Mouse (Mus musculus): ENCODE measurements around the gene Gfpt2. TPM values are rescaled to one million over a fixed set of nuclear protein-coding genes. Genes with fewer than 3 reads are reported as not detected.
"Not testable (repeated sequence)": the region's sequence is repeated elsewhere in the genome, so short reads cannot be mapped to it uniquely, and the experiment has no call there.

Gene Gfpt2
- polyA plus RNA-seq, 1 experiment = 0.48 TPM

DNA sequence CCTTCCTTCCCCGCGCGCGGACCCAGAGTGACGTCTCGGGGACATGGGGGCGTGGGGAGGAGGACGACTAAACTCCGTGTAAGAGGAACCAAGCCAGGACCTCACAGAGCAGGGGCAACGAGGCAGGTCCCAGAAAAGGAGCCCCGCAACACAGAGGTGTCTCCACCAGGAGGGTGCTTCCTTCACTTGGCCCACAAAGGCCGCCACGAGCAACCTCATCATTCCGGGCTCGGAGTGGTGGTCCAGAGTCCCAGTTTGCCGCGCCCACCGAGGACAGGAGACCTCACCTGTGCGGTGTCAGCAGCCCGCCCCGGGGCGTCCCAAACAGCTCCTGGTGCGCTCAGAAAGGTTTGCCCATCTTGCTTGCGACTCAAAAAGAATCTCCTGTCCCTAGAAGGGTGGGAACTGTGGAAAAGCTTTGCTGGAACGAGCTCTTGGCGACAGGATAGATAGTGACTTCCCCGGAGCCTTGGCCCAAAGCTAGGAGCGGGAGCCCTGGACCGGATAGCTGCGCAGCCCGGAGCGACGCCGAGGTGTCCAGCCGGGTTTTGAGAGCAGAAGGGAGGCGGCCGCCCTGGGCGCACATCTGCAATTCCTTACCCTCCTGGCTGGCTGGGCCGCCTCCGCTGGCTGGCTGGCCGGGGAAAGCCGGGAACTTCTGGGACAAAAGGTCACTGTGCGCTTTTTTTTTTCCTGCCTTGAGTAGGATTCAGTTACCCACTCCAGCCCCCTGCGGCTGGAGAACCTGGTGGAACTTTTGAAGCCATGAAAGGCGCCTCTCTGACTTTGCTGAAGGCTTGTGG is 565 bp downstream of the Gfpt2 start:
- H3K36me3 ChIP-seq (ENCODE audit: control insufficient read depth, insufficient read depth, low read length) = no peaks in the 10 kb centered on the region
- H3K27ac ChIP-seq (ENCODE audit: insufficient read depth, low read depth, low read length) = no peak overlapping the region
- H3K4me1 ChIP-seq (ENCODE audit: control insufficient read depth, insufficient read depth, insufficient read length, low read length) = peaks cover 5% of the 10 kb centered on the region
- H3K4me3 ChIP-seq (ENCODE audit: low read depth, low read length) = peak overlapping the region; percentile 55
- TF ChIP-seq POLR2A (IDR thresholded peaks at IDR 0.05; ENCODE audit: low read depth, low read length) = no peak
- no peak for TF ChIP-seq CTCF (IDR thresholded peaks at IDR 0.05; ENCODE audit: extremely low read depth, insufficient read length, insufficient replicate concordance, low read depth, low read length)
- 4% methylated on average over 45 of the region's 45 CpGs for WGBS
- peaks cover 14% of the 10 kb centered on the region for H3K27me3 ChIP-seq (ENCODE audit: control insufficient read depth, insufficient read depth, low read length)

DNA sequence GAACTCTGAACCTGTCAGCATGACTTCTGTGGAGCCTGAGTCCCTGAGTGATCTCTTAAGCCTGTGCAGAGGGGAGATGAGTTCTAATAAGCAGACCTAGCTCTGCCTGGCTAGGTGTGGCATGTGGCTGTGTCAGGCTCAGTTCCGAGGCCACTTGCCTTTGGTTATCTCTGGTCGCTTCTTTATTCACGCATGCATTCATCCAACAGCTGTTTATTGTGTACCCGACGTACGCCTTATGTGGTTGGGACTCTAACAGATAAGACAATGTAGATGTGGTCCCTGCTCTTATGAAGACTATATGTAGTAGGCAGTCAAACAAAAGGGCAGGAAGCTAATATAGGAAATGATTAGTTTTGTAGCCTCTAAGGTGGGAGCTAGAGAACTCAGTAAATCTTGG is 5.0 kb downstream of the Gfpt2 start:
- Histone ChIP-seq H3K27me3 (ENCODE audit: control insufficient read depth, insufficient read depth, low read length) (peaks cover 11% of the 10 kb centered on the region), H3K27ac (ENCODE audit: insufficient read depth, low read depth, low read length) (no peak overlapping the region), H3K4me3 (ENCODE audit: low read depth, low read length) (no peak overlapping the region), H3K4me1 (ENCODE audit: control insufficient read depth, insufficient read depth, insufficient read length, low read length) (peaks cover 5% of the 10 kb centered on the region), H3K36me3 (ENCODE audit: control insufficient read depth, insufficient read depth, low read length) (no peaks in the 10 kb centered on the region)
- WGBS = 73% methylated on average over 6 of the region's 6 CpGs
- TF ChIP-seq CTCF (IDR thresholded peaks at IDR 0.05; ENCODE audit: extremely low read depth, insufficient read length, insufficient replicate concordance, low read depth, low read length) (no peak), POLR2A (IDR thresholded peaks at IDR 0.05; ENCODE audit: low read depth, low read length) (no peak)

DNA sequence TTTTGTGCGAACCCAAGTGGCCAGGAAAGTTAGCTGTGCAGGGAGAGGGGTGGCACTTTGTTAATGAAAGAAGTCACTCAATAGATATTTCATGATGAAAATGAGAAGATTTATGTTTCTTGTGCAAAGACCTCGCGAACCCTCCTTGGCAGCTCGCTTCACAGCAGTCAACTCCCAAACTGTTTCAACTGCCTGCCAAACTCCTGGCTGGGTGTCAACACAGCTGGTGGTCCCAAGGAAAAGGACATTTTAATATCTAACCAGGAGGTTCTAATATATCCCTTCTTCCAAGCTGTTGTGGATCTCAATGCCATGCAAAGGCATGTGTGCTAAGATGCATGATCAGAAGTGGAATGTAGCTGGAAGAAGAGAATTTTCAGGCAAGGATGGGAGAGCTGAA is 7.5 kb downstream of the Gfpt2 start:
- Histone ChIP-seq H3K4me3 (ENCODE audit: low read depth, low read length) (no peak overlapping the region), H3K4me1 (ENCODE audit: control insufficient read depth, insufficient read depth, insufficient read length, low read length) (no peaks in the 10 kb centered on the region), H3K36me3 (ENCODE audit: control insufficient read depth, insufficient read depth, low read length) (no peaks in the 10 kb centered on the region), H3K27me3 (ENCODE audit: control insufficient read depth, insufficient read depth, low read length) (no peaks in the 10 kb centered on the region), H3K27ac (ENCODE audit: insufficient read depth, low read depth, low read length) (no peak overlapping the region)
- 85% methylated on average over 4 of the region's 4 CpGs for WGBS
- TF ChIP-seq POLR2A (IDR thresholded peaks at IDR 0.05; ENCODE audit: low read depth, low read length) = no peak

DNA sequence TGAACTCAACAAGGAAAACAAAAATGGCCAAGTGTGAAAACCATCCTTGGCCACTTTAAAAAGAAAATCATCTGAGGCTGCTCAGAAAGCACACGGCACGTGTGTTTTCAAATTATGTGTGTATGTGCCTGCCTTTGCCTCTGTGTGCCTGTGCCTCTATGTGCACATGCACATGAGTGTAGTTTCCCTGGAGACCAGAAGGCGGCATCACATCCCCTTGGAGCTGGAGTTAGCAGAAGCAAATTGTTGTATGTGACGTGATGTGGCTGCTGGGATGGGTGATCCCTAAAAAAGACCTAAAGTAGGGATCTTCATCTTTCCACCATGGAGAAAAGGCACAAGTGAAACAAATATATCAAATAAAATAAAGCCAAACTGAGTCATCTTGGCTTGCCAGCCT is 9.8 kb downstream of the Gfpt2 start:
- TF ChIP-seq CTCF (IDR thresholded peaks at IDR 0.05; ENCODE audit: extremely low read depth, insufficient read length, insufficient replicate concordance, low read depth, low read length) (no peak), POLR2A (IDR thresholded peaks at IDR 0.05; ENCODE audit: low read depth, low read length) (no peak)
- Histone ChIP-seq H3K27me3 (ENCODE audit: control insufficient read depth, insufficient read depth, low read length) (no peaks in the 10 kb centered on the region), H3K36me3 (ENCODE audit: control insufficient read depth, insufficient read depth, low read length) (no peaks in the 10 kb centered on the region), H3K4me3 (ENCODE audit: low read depth, low read length) (no peak overlapping the region), H3K4me1 (ENCODE audit: control insufficient read depth, insufficient read depth, insufficient read length, low read length) (no peaks in the 10 kb centered on the region), H3K27ac (ENCODE audit: insufficient read depth, low read depth, low read length) (no peak overlapping the region)
- 91% methylated on average over 4 of the region's 4 CpGs for WGBS

DNA sequence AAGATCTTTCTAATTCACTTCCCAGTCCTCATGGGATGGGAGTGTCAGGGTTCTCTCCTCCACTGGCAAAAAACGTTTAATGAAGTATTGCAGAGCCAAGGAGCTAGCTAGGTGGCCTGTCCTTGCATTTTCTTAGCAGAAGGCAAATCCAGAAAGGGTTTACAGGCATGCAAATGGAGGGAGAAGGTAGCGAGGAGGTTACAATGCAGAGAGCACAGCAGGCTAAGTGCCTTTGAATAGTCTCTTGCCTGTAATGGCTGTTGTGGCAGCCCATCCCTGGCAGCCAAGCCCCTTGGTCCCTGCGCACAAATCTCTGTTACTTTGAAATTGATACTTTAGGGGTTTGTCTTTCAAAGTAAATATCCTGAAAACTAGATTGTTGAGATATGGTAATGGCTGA is 12.2 kb downstream of the Gfpt2 start:
- no peak overlapping the region for H3K4me3 ChIP-seq (ENCODE audit: low read depth, low read length)
- H3K36me3 ChIP-seq (ENCODE audit: control insufficient read depth, insufficient read depth, low read length) = no peaks in the 10 kb centered on the region
- no peaks in the 10 kb centered on the region for H3K4me1 ChIP-seq (ENCODE audit: control insufficient read depth, insufficient read depth, insufficient read length, low read length)
- WGBS = 55% methylated on average over 3 of the region's 3 CpGs
- no peak overlapping the region for H3K27ac ChIP-seq (ENCODE audit: insufficient read depth, low read depth, low read length)
- TF ChIP-seq POLR2A (IDR thresholded peaks at IDR 0.05; ENCODE audit: low read depth, low read length) (no peak), CTCF (IDR thresholded peaks at IDR 0.05; ENCODE audit: extremely low read depth, insufficient read length, insufficient replicate concordance, low read depth, low read length) (no peak)
- H3K27me3 ChIP-seq (ENCODE audit: control insufficient read depth, insufficient read depth, low read length) = no peaks in the 10 kb centered on the region

DNA sequence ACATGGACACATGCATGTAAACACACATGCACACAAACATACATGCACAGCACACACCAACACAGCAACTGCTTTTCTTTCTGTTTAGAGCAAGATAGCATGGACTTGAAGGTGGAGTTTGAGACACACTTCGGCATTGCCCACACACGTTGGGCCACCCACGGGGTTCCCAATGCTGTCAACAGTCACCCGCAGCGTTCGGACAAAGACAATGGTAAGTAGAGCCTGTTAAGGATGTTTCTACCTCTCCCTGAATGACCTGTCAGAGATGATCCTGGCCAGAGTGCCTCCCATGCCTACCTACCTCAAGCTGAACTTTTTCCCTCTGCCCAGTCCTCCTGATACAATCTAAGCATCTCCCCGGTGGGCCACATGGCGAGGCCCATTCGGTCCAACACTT is 15.0 kb downstream of the Gfpt2 start:
- Histone ChIP-seq H3K4me3 (ENCODE audit: low read depth, low read length) (no peak overlapping the region), H3K27me3 (ENCODE audit: control insufficient read depth, insufficient read depth, low read length) (no peaks in the 10 kb centered on the region), H3K27ac (ENCODE audit: insufficient read depth, low read depth, low read length) (no peak overlapping the region), H3K4me1 (ENCODE audit: control insufficient read depth, insufficient read depth, insufficient read length, low read length) (no peaks in the 10 kb centered on the region), H3K36me3 (ENCODE audit: control insufficient read depth, insufficient read depth, low read length) (no peaks in the 10 kb centered on the region)
- TF ChIP-seq POLR2A (IDR thresholded peaks at IDR 0.05; ENCODE audit: low read depth, low read length) = no peak
- TF ChIP-seq CTCF (IDR thresholded peaks at IDR 0.05; ENCODE audit: extremely low read depth, insufficient read length, insufficient replicate concordance, low read depth, low read length) = no peak
- WGBS = 95% methylated on average over 9 of the region's 9 CpGs

DNA sequence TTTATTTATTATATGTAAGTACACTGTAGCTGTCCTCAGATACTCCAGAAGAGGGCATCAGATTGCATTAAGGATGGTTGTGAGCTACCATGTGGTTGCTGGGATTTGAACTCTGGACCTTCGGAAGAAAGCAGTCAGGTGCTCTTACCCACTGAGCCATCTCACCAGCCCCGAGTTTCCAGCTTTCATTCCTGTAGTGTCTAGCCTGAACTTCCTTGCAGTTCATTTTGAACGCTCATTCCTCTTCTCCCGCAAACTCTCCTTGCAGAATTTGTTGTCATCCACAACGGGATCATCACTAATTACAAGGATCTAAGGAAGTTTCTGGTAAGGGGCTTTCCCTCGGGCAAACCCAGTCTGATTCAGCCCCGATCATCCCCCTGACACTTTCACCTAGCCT is 16.7 kb downstream of the Gfpt2 start:
- H3K27ac ChIP-seq (ENCODE audit: insufficient read depth, low read depth, low read length); H3K27me3 ChIP-seq (ENCODE audit: control insufficient read depth, insufficient read depth, low read length); H3K36me3 ChIP-seq (ENCODE audit: control insufficient read depth, insufficient read depth, low read length); H3K4me3 ChIP-seq (ENCODE audit: low read depth, low read length); H3K4me1 ChIP-seq (ENCODE audit: control insufficient read depth, insufficient read depth, insufficient read length, low read length): not testable (repeated sequence)
- WGBS = 77% methylated on average over 7 of the region's 7 CpGs

Measured in small intestine, adult 2 months (tissue).